In the genomic region with DNA sequence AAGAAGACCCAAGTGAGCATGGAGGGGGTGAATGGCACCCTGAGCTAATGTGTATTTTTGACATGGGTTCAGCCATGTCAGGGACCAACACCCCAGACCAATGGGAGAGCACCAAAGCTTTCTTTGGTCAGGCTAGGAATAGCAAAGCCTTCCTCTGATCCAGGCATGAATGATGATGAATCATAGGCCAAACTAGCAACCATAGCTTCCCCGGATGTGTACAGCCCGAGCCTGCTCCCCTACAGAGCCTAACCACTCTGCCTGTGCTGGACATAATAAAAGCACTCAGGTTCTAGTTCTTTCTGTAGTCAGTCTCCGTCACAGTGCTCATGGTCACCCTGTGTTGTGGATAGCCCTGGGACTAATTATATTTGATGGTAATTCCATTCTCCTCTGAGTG, we compare ENCODE assay signal across 28 mouse cellular contexts. TPM values are rescaled to one million over a fixed set of nuclear protein-coding genes. Genes with fewer than 3 reads are reported as not detected.
"Had no signal": no experiment of that assay in that cellular context is flagged by ENCODE, and none has a peak within 500 bp of the region (broad histone marks: within the 10 kb centered on the region; RNA-seq: fewer than 3 reads in every experiment).

No protein-coding gene starts in this region.

- H3K4me3 ChIP-seq: limb, embryonic 10.5 days; limb, embryonic 13.5 days; liver, embryonic 12.5 days; liver, embryonic 15.5 days; lung, embryonic 15.5 days; midbrain, embryonic 10.5 days; midbrain, embryonic 13.5 days; neural tube, embryonic 12.5 days; neural tube, embryonic 15.5 days; stomach, embryonic 15.5 days had no signal

- H3K27ac ChIP-seq: limb, embryonic 10.5 days; limb, embryonic 13.5 days; liver, embryonic 12.5 days; liver, embryonic 15.5 days; lung, embryonic 15.5 days; midbrain, embryonic 10.5 days; midbrain, embryonic 13.5 days; neural tube, embryonic 12.5 days; neural tube, embryonic 15.5 days; stomach, embryonic 15.5 days had no signal

- DNase-seq: kidney, adult 18-20 months; kidney, adult 9 months; kidney, postnatal 14 days; kidney, postnatal 4 days; liver; lung, adult 18-20 months; lung, postnatal 10 days; lung, postnatal 4 days; right cerebral cortex, adult 18-20 months; right cerebral cortex, postnatal 14 days; spleen, adult 18-20 months; thymus, postnatal 25 days had no signal

- H3K36me3 ChIP-seq: limb, embryonic 10.5 days; limb, embryonic 13.5 days; lung, embryonic 15.5 days; midbrain, embryonic 10.5 days; midbrain, embryonic 13.5 days; neural tube, embryonic 12.5 days; neural tube, embryonic 15.5 days; stomach, embryonic 15.5 days had no signal

- H3K9me3 ChIP-seq: limb, embryonic 10.5 days; limb, embryonic 13.5 days; liver, embryonic 12.5 days; liver, embryonic 15.5 days; lung, embryonic 15.5 days; midbrain, embryonic 10.5 days; midbrain, embryonic 13.5 days; neural tube, embryonic 12.5 days; neural tube, embryonic 15.5 days; stomach, embryonic 15.5 days had no signal

- H3K9ac ChIP-seq: limb, embryonic 13.5 days; liver, embryonic 12.5 days; liver, embryonic 15.5 days; lung, embryonic 15.5 days; midbrain, embryonic 13.5 days; neural tube, embryonic 12.5 days; neural tube, embryonic 15.5 days; stomach, embryonic 15.5 days had no signal

RNA-seq across cellular contexts. Expression of a gene that starts 10.4 kb away (rescaled TPM):
- total RNA-seq: layer of hippocampus, adult 18-20 months; layer of hippocampus, postnatal 25 days; left cerebral cortex, adult 18-20 months; left cerebral cortex, postnatal 25 days; midbrain, postnatal 0 days had no signal
- polyA plus RNA-seq: kidney, embryonic 16.5 days; limb, embryonic 10.5 days; limb, embryonic 13.5 days; liver, embryonic 12.5 days; liver, embryonic 15.5 days; lung, embryonic 15.5 days; midbrain, embryonic 10.5 days; midbrain, embryonic 13.5 days; midbrain, postnatal 0 days; neural tube, embryonic 12.5 days; neural tube, embryonic 15.5 days; stomach, embryonic 15.5 days had no signal
